Mouse (Mus musculus) B cell, adult 67 days (primary cell): ENCODE results near the gene Kng1. TPM values are rescaled to one million over a fixed set of nuclear protein-coding genes. Genes with fewer than 3 reads are reported as not detected.

Source experiments
- total RNA-seq, 2 experiments: library from RNA; stranded (reverse); gene quantifications; 4 replicates each; pipeline ENCODE4 v1.2.4; 2023

Gene Kng1
- not detected for total RNA-seq

GRCm38 (mm10) chr16:23057668-23058447 lies at the start of gene Kng1:
Gene Kng1, plus strand, starts transcription at chr16:23057865.

GRCm38 (mm10) chr16:23028966-23029600 lies 28.6 kb upstream of the Kng1 start, which contains the start of gene Kng2:
Gene Kng2, minus strand, starts transcription at chr16:23029482.

GRCm38 (mm10) chr16:23107231-23107942 lies 49.7 kb downstream of the Kng1 start, which contains the start of gene Eif4a2:
Gene Eif4a2, plus strand, starts transcription at chr16:23107444.

GRCm38 (mm10) chr16:23127673-23128375 lies 70.2 kb downstream of the Kng1 start, which contains the start of gene Rfc4:
Gene Rfc4, minus strand, starts transcription at chr16:23127737.

Other genes with a start within 250 kb of the Kng1 start
- 1 to 10 TPM in 1 of 2 experiments, not detected in 1; 1.1 TPM for gene Crygs, start 246.3 kb upstream of the Kng1 start, total RNA-seq
- gene Tbccd1, start 200.2 kb upstream of the Kng1 start, total RNA-seq: 10 to 100 TPM; 27.8 to 29.4 TPM
- gene Dnajb11, start 200.0 kb upstream of the Kng1 start, total RNA-seq: 10 to 100 TPM; 75.8 to 80.2 TPM
- not detected for gene Ahsg, start 166.6 kb upstream of the Kng1 start, total RNA-seq
- gene Fetub, start 139.5 kb upstream of the Kng1 start, total RNA-seq: not detected
- gene Hrg, start 106.8 kb upstream of the Kng1 start, total RNA-seq: not detected
- gene Kng2, start 28.4 kb upstream of the Kng1 start, total RNA-seq: not detected
- gene Eif4a2, start 49.6 kb downstream of the Kng1 start, total RNA-seq: 1,000 to 10,000 TPM; 1,212 to 1,271 TPM
- 10 to 100 TPM in 1 of 2 experiments, 1 to 10 TPM in 1; 9.1 to 16.7 TPM for gene Rfc4, start 69.9 kb downstream of the Kng1 start, total RNA-seq
- gene Adipoq, start 88.7 kb downstream of the Kng1 start, total RNA-seq: not detected
- gene St6gal1, start 166.9 kb downstream of the Kng1 start, total RNA-seq: 100 to 1,000 TPM; 142 to 152 TPM